Mouse (Mus musculus) hindbrain, embryonic 12.5 days (tissue): ENCODE results near the gene Chp2. TPM values are rescaled to one million over a fixed set of nuclear protein-coding genes. Genes with fewer than 3 reads are reported as not detected.

Experiments
- polyA plus RNA-seq: library from polyadenylated mRNA; unstranded; fragments of >200 nt; fragmentation: Nextera tagmentation; extraction: Ambion mirVana; gene quantifications from 2 replicates; pipeline ENCODE4 v1.2.1, GENCODE M21; 2016

The Chp2 gene
- polyA plus RNA-seq, 1 experiment from 2014 or later: 0.28 TPM

Other genes starting within 250 kb of the Chp2 start
- 21.1 and 22.4 TPM in 2 replicates for gene Cog7, start 237.8 kb upstream of the Chp2 start, polyA plus RNA-seq
- gene Gga2, start 198.3 kb upstream of the Chp2 start, polyA plus RNA-seq: 81.6 and 87.7 TPM in 2 replicates
- 97.3 and 105 TPM in 2 replicates for gene Ubfd1, start 152.3 kb upstream of the Chp2 start, polyA plus RNA-seq
- 12.7 and 13.5 TPM in 2 replicates for gene Ears2, start 152.2 kb upstream of the Chp2 start, polyA plus RNA-seq
- gene Ndufab1, start 117.6 kb upstream of the Chp2 start, polyA plus RNA-seq: 511 and 556 TPM in 2 replicates
- 13.3 and 13.5 TPM in 2 replicates for gene Palb2, start 86.5 kb upstream of the Chp2 start, polyA plus RNA-seq
- gene Dctn5, start 86.5 kb upstream of the Chp2 start, polyA plus RNA-seq: 124 and 135 TPM in 2 replicates
- 89.9 and 95.2 TPM in 2 replicates for gene Plk1, start 60.1 kb upstream of the Chp2 start, polyA plus RNA-seq
- gene Ern2, start 33.3 kb upstream of the Chp2 start, polyA plus RNA-seq: 0.40 and 0.56 TPM in 2 replicates
- gene Prkcb, start 69.3 kb downstream of the Chp2 start, polyA plus RNA-seq: 32.5 and 34.1 TPM in 2 replicates